Mouse (Mus musculus) limb, embryonic 11.5 days (tissue): ENCODE measurements at regions not wholly inside any gene's neighbourhood (a gene's known extent, or its start where the extent isn't known, plus 50 kb on each side); places are given as distances from the start of the nearest gene placed in this dataset.
"Not testable (repeated sequence)": the region's sequence is repeated elsewhere in the genome, so short reads cannot be mapped to it uniquely, and the experiment has no call there.

Experiments used
- ATAC-seq: fragments of 200-750 bp; cut with Nextera tagmentation; 2 replicates; pipeline ENCODE4 v1.8.0; 2017; ENCODE audit warnings: low read depth; ENCODE audit not compliant: insufficient number of reproducible peaks, low FRiP score, low TSS enrichment
- DNase-seq: peaks from one replicate; pipeline ENCODE4 v3.0.0-alpha.2; 2015; ENCODE audit warnings: low spot score
- H3K27ac ChIP-seq: fragments of 300-500 bp; sonication (generic); replicated peaks from 2 replicates; pipeline ENCODE4 v1.5.1; 2014; ENCODE audit warnings: low read depth, mild to moderate bottlenecking, low read length
- H3K27me3 ChIP-seq: fragments of 300-500 bp; sonication (generic); 2 replicates; pipeline ENCODE4 v1.6.1; 2014; ENCODE audit warnings: mild to moderate bottlenecking, low read length, mixed read lengths; ENCODE audit not compliant: control insufficient read depth, insufficient read depth
- H3K36me3 ChIP-seq: fragments of 300-500 bp; sonication (generic); 2 replicates; pipeline ENCODE4 v1.6.1; 2014; ENCODE audit warnings: mild to moderate bottlenecking, low read length, moderate library complexity, mixed read lengths; ENCODE audit not compliant: control insufficient read depth, insufficient read depth
- H3K4me1 ChIP-seq: fragments of 300-500 bp; sonication (generic); 2 replicates; pipeline ENCODE4 v1.6.1; 2014; ENCODE audit warnings: low read length, mixed read lengths; ENCODE audit not compliant: control insufficient read depth, insufficient read depth
- H3K4me2 ChIP-seq: fragments of 300-500 bp; sonication (generic); 2 replicates; pipeline ENCODE4 v1.6.1; 2014; ENCODE audit warnings: low read depth, mild to moderate bottlenecking, moderate library complexity; ENCODE audit not compliant: severe bottlenecking
- H3K4me3 ChIP-seq: fragments of 300-500 bp; sonication (generic); 2 replicates; pipeline ENCODE4 v1.5.1; 2014; ENCODE audit warnings: low read depth, low read length
- H3K9ac ChIP-seq: fragments of 300-500 bp; sonication (generic); 2 replicates; pipeline ENCODE4 v1.6.1; 2014; ENCODE audit warnings: mild to moderate bottlenecking, low read length
- H3K9me3 ChIP-seq: fragments of 300-500 bp; sonication (generic); 2 replicates; pipeline ENCODE4 v1.6.1; 2016; ENCODE audit warnings: low read length; ENCODE audit not compliant: control insufficient read depth
- whole genome bisulfite sequencing: fragments of 180-500 bp; shearing (Covaris S2); extraction: QIAGEN DNeasy Blood & Tissue Kit; methylation state at CpG from one replicate; pipeline ENCODE4 v1.1.7; 2014; 5-methylcytosine and 5-hydroxymethylcytosine counted together

- not testable (repeated sequence) for H3K9me3 ChIP-seq, H3K4me1 ChIP-seq, ATAC-seq, H3K4me3 ChIP-seq, DNase-seq, H3K36me3 ChIP-seq, H3K27ac ChIP-seq, H3K27me3 ChIP-seq, H3K9ac ChIP-seq, H3K4me2 ChIP-seq
- WGBS = no CpG with 5 or more reads among the region's 3 CpGs
These were observed 68.3 kb upstream of the Gm21119 start for GRCm38 (mm10) chr8:20546401-20546800.

- DNase-seq = peak; percentile 59
- Histone ChIP-seq H3K4me2 (0 out of 2 replicates have a peak overlapping the region, but pooled peaks have one; percentile 12), H3K4me3 (peak overlapping the region; percentile 63), H3K9ac (peak overlapping the region; percentile 85), H3K27ac (peak overlapping the region; percentile 56; the same call in 1 of the 2 replicates)
- H3K4me1 ChIP-seq, H3K27me3 ChIP-seq, H3K36me3 ChIP-seq, H3K9me3 ChIP-seq: not testable (repeated sequence)
- peak; percentile 99 for ATAC-seq
- 12% methylated on average over 56 of the region's 64 CpGs for WGBS
These were observed 64.5 kb upstream of the Gm21119 start for GRCm38 (mm10) chr8:20550054-20550778.

- not testable (repeated sequence) for H3K36me3 ChIP-seq, H3K4me2 ChIP-seq, H3K27ac ChIP-seq, H3K9ac ChIP-seq, H3K4me3 ChIP-seq, DNase-seq, H3K27me3 ChIP-seq, H3K9me3 ChIP-seq, H3K4me1 ChIP-seq
- WGBS = no CpG with 5 or more reads among the region's 6 CpGs
- peak; percentile 74 for ATAC-seq
These were observed 58.1 kb upstream of the Gm21119 start for GRCm38 (mm10) chr8:20556501-20557181.

GRCm38 (mm10) chr8:20557184-20557583 is 57.5 kb upstream of the Gm21119 start:
- peak; percentile 79 for ATAC-seq

GRCm38 (mm10) chr8:20557609-20558008 is 57.1 kb upstream of the Gm21119 start:
- H3K4me2 ChIP-seq, H3K4me3 ChIP-seq, H3K27me3 ChIP-seq, H3K36me3 ChIP-seq, DNase-seq, H3K4me1 ChIP-seq, H3K9ac ChIP-seq, H3K27ac ChIP-seq, H3K9me3 ChIP-seq: not testable (repeated sequence)
- 46% methylated on average over 26 of the region's 47 CpGs for WGBS
- peak; percentile 96 for ATAC-seq

More at GRCm38 (mm10) chr8:20557184-20557583, 57.5 kb upstream of the Gm21119 start:
- H3K36me3 ChIP-seq, H3K27me3 ChIP-seq, H3K9me3 ChIP-seq, H3K4me1 ChIP-seq, H3K27ac ChIP-seq, H3K4me2 ChIP-seq, H3K4me3 ChIP-seq, H3K9ac ChIP-seq: not testable (repeated sequence)
- DNase-seq = peak; percentile 17
- WGBS = 77% methylated on average over 7 of the region's 8 CpGs
